Mouse (Mus musculus) forebrain, embryonic 14.5 days (tissue): Measurements from ENCODE around the gene Nck2. TPM values are rescaled to one million over a fixed set of nuclear protein-coding genes. Genes with fewer than 3 reads are reported as not detected.

Experiments
- ATAC-seq: fragments of 200-750 bp; cut with Nextera tagmentation; 2 replicates; pipeline ENCODE4 v1.8.0; 2017; ENCODE audit warnings: mild to moderate bottlenecking, moderate library complexity
- DNase-seq: peaks from one replicate; pipeline ENCODE4 v3.0.0-alpha.2; 2015; ENCODE audit warnings: low spot score
- H3K27ac ChIP-seq: fragments of 300-500 bp; sonication (generic); 2 replicates; pipeline ENCODE4 v1.5.1; 2014; ENCODE audit warnings: low read depth, mild to moderate bottlenecking, control low read depth, low read length, moderate library complexity
- H3K27me3 ChIP-seq: fragments of 300-500 bp; sonication (generic); replicated peaks from 2 replicates; pipeline ENCODE4 v1.6.1; 2014; ENCODE audit warnings: low read length, control low read depth, mixed read lengths; ENCODE audit not compliant: control insufficient read depth, insufficient read depth
- H3K36me3 ChIP-seq: fragments of 300-500 bp; sonication (generic); 2 replicates; pipeline ENCODE4 v1.6.1; 2014; ENCODE audit warnings: low read length, control low read depth; ENCODE audit not compliant: control insufficient read depth, insufficient read depth
- H3K4me1 ChIP-seq: fragments of 300-500 bp; sonication (generic); 2 replicates; pipeline ENCODE4 v1.6.1; 2014; ENCODE audit warnings: antibody characterized with exemption, low read length, control low read depth; ENCODE audit not compliant: control insufficient read depth, insufficient read depth
- H3K4me2 ChIP-seq: fragments of 300-500 bp; sonication (generic); 2 replicates; pipeline ENCODE4 v1.6.1; 2014; ENCODE audit warnings: mild to moderate bottlenecking, control low read depth, low read length
- H3K4me3 ChIP-seq: fragments of 300-500 bp; sonication (generic); 2 replicates; pipeline ENCODE4 v1.5.1; 2014; ENCODE audit warnings: low read depth, low read length, control low read depth
- H3K9ac ChIP-seq: fragments of 300-500 bp; sonication (generic); 2 replicates; pipeline ENCODE4 v1.6.1; 2014; ENCODE audit warnings: mild to moderate bottlenecking, low read length, control low read depth, moderate library complexity
- H3K9me3 ChIP-seq: fragments of 300-500 bp; sonication (generic); replicated peaks from 2 replicates; pipeline ENCODE4 v1.6.1; 2016; ENCODE audit warnings: low read length, control low read depth, mixed read lengths; ENCODE audit not compliant: control insufficient read depth
- WGBS: fragments of 180-500 bp; shearing (Covaris S2); extraction: QIAGEN DNeasy Blood & Tissue Kit; methylation state at CpG from one replicate; pipeline ENCODE4 v1.1.7; 2014; 5-methylcytosine and 5-hydroxymethylcytosine counted together
- polyA plus RNA-seq: library from polyadenylated mRNA; unstranded; fragments of >200 nt; fragmentation: Nextera tagmentation; extraction: Ambion mirVana; gene quantifications from 2 replicates; pipeline ENCODE4 v1.2.1, GENCODE M21; 2014

Nck2 gene
- polyA plus RNA-seq, 1 experiment from 2014 or later, result 37.4 TPM

- Histone ChIP-seq H3K36me3 (no peaks in the 10 kb centered on the region), H3K4me2 (no peak overlapping the region), H3K4me1 (no peaks in the 10 kb centered on the region), H3K27me3 (no peaks in the 10 kb centered on the region), H3K9ac (no peak overlapping the region), H3K9me3 (no peaks in the 10 kb centered on the region), H3K4me3 (no peak overlapping the region), H3K27ac (no peak overlapping the region)
- WGBS, result 75% methylated on average over 6 of the region's 6 CpGs
- ATAC-seq (peak; percentile 20; the same call in 1 of the 2 replicates), DNase-seq (peak; percentile 14)
These were observed 17.3 kb upstream of the Nck2 start for GRCm38 (mm10) chr1:43426993-43427535.

- no peaks in the 10 kb centered on the region for H3K36me3 ChIP-seq
- no peak for ATAC-seq
- WGBS, result 90% methylated on average over 9 of the region's 9 CpGs
These were observed 14.2 kb upstream of the Nck2 start for GRCm38 (mm10) chr1:43429924-43430876.

GRCm38 (mm10) chr1:43433853-43434252, 10.5 kb upstream of the Nck2 start:
- WGBS, result 78% methylated on average over 4 of the region's 4 CpGs
- no peak for ATAC-seq
- no peak for DNase-seq
- no peak overlapping the region for H3K9ac ChIP-seq
- no peaks in the 10 kb centered on the region for H3K36me3 ChIP-seq
- H3K27me3 ChIP-seq, result no peaks in the 10 kb centered on the region
- H3K4me1 ChIP-seq, result no peaks in the 10 kb centered on the region
- no peak overlapping the region for H3K4me3 ChIP-seq
- H3K4me2 ChIP-seq, result no peak overlapping the region
- H3K9me3 ChIP-seq, result no peaks in the 10 kb centered on the region
- no peak overlapping the region for H3K27ac ChIP-seq

More at GRCm38 (mm10) chr1:43429924-43430876, 14.2 kb upstream of the Nck2 start:
- Histone ChIP-seq H3K9ac (no peak overlapping the region), H3K4me3 (no peak overlapping the region), H3K4me2 (no peak overlapping the region), H3K4me1 (no peaks in the 10 kb centered on the region), H3K9me3 (no peaks in the 10 kb centered on the region), H3K27me3 (no peaks in the 10 kb centered on the region), H3K27ac (no peak overlapping the region)
- DNase-seq, result no peak

GRCm38 (mm10) chr1:43436554-43436953, 7.8 kb upstream of the Nck2 start:
- ATAC-seq, result no peak
- no peaks in the 10 kb centered on the region for H3K27me3 ChIP-seq
- no peaks in the 10 kb centered on the region for H3K9me3 ChIP-seq
- DNase-seq, result no peak
- H3K4me2 ChIP-seq, result no peak overlapping the region
- no peak overlapping the region for H3K9ac ChIP-seq
- H3K4me1 ChIP-seq, result no peaks in the 10 kb centered on the region
- no peaks in the 10 kb centered on the region for H3K36me3 ChIP-seq
- no peak overlapping the region for H3K27ac ChIP-seq
- no peak overlapping the region for H3K4me3 ChIP-seq

- H3K4me2 ChIP-seq, result no peak overlapping the region
- no peaks in the 10 kb centered on the region for H3K36me3 ChIP-seq
- no peak overlapping the region for H3K27ac ChIP-seq
- H3K9me3 ChIP-seq, result no peaks in the 10 kb centered on the region
- 95% methylated on average over 1 of the region's 1 CpGs for WGBS
- no peaks in the 10 kb centered on the region for H3K27me3 ChIP-seq
- no peaks in the 10 kb centered on the region for H3K4me1 ChIP-seq
- ATAC-seq, result no peak
- no peak for DNase-seq
- H3K9ac ChIP-seq, result no peak overlapping the region
- no peak overlapping the region for H3K4me3 ChIP-seq
These were observed 5.1 kb upstream of the Nck2 start for GRCm38 (mm10) chr1:43439261-43439660.

GRCm38 (mm10) chr1:43442568-43442967, 1.8 kb upstream of the Nck2 start:
- no peaks in the 10 kb centered on the region for H3K9me3 ChIP-seq
- DNase-seq, result no peak
- H3K9ac ChIP-seq, result no peak overlapping the region
- H3K4me3 ChIP-seq, result no peak overlapping the region
- H3K27ac ChIP-seq, result no peak overlapping the region
- no peaks in the 10 kb centered on the region for H3K27me3 ChIP-seq
- H3K4me2 ChIP-seq, result no peak overlapping the region
- 89% methylated on average over 2 of the region's 2 CpGs for whole genome bisulfite sequencing
- ATAC-seq, result no peak
- H3K4me1 ChIP-seq, result peaks cover 10% of the 10 kb centered on the region
- no peaks in the 10 kb centered on the region for H3K36me3 ChIP-seq

GRCm38 (mm10) chr1:43445170-43446088, 1.1 kb downstream of the Nck2 start:
- under 1% methylated on average over 79 of the region's 86 CpGs for WGBS
- no peaks in the 10 kb centered on the region for H3K9me3 ChIP-seq
- peak overlapping the region; percentile 82 for H3K4me2 ChIP-seq
- peaks cover 17% of the 10 kb centered on the region for H3K4me1 ChIP-seq
- H3K36me3 ChIP-seq, result no peaks in the 10 kb centered on the region
- DNase-seq, result peak; percentile 89
- no peaks in the 10 kb centered on the region for H3K27me3 ChIP-seq
- H3K9ac ChIP-seq, result peak overlapping the region; percentile 98
- H3K4me3 ChIP-seq, result peak overlapping the region; percentile 96
- peak; percentile 97 for ATAC-seq
- peak overlapping the region; percentile 91 for H3K27ac ChIP-seq

GRCm38 (mm10) chr1:43446089-43446533, 1.7 kb downstream of the Nck2 start:
- ATAC-seq, result peak; percentile 65; the same call in 1 of the 2 replicates
- Histone ChIP-seq H3K27me3 (no peaks in the 10 kb centered on the region), H3K27ac (peak overlapping the region; percentile 91), H3K9me3 (no peaks in the 10 kb centered on the region), H3K4me1 (peaks cover 20% of the 10 kb centered on the region), H3K4me3 (peak overlapping the region; percentile 96), H3K9ac (peak overlapping the region; percentile 98), H3K36me3 (no peaks in the 10 kb centered on the region), H3K4me2 (peak overlapping the region; percentile 82)
- DNase-seq, result peak; percentile 57
- WGBS, result 0% methylated on average over 42 of the region's 44 CpGs
